Mouse (Mus musculus) layer of hippocampus, postnatal 36 days (tissue): ENCODE results near the gene Med24. TPM values are rescaled to one million over a fixed set of nuclear protein-coding genes. Genes with fewer than 3 reads are reported as not detected.
"Not testable (repeated sequence)": the region's sequence is repeated elsewhere in the genome, so short reads cannot be mapped to it uniquely, and the experiment has no call there.

Experiments used
- DNase-seq, 2 experiments: peaks; one replicate each; pipeline ENCODE4 v3.0.0; 2022
- total RNA-seq, 2 experiments: library from RNA; stranded (reverse); gene quantifications; 2 replicates each; pipeline ENCODE4 v1.2.3; 2021

Gene Med24
- total RNA-seq, 2 experiments from 2014 or later = 127 to 140 TPM

DNA sequence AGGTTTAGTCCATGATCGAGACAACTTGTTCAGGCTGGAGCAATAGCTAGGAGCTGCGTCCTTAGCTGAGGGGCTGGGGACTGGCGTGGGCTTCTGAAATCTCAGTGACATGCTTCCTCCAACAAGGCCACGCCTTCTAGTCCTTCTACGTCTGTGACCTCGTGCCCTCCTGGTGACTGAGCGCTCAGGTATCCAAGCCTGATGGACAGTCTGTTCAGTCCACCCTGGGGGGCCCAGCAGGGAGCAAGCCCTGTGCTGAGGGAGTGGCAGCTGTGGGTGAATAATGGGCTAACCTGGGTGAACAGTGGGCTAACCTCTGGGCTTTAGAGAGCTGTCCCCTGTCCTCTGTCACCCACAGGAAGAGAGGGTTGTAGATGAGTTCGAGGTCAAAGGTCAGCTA lies 41.2 kb downstream of the Med24 start:
- no peak for DNase-seq

DNA sequence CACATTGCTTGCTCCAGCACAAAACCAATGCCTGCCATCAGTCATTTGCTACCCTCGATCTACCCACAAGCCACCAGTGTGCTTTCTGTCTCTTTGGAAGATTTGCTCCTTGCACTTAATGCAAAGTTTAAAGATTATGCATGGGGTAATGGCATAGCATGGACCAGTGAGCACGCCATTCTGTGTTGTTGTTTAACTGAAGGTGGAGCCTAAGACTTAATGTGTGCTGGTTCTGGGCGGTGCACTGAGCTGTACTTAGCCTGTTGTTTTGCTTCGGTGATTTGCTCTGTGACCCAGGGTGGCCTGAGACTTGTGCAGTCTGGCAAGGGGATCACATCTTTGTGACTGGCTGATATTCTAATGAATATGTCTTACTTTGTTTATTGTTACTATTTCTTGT lies 42.3 kb downstream of the Med24 start:
- DNase-seq = no peak

GRCm38 (mm10) chr11:98685642-98686041 lies 43.6 kb downstream of the Med24 start:
- DNase-seq = no peak

- DNase-seq = no peak
Measured at GRCm38 (mm10) chr11:98682811-98683210, 46.4 kb downstream of the Med24 start.

DNA sequence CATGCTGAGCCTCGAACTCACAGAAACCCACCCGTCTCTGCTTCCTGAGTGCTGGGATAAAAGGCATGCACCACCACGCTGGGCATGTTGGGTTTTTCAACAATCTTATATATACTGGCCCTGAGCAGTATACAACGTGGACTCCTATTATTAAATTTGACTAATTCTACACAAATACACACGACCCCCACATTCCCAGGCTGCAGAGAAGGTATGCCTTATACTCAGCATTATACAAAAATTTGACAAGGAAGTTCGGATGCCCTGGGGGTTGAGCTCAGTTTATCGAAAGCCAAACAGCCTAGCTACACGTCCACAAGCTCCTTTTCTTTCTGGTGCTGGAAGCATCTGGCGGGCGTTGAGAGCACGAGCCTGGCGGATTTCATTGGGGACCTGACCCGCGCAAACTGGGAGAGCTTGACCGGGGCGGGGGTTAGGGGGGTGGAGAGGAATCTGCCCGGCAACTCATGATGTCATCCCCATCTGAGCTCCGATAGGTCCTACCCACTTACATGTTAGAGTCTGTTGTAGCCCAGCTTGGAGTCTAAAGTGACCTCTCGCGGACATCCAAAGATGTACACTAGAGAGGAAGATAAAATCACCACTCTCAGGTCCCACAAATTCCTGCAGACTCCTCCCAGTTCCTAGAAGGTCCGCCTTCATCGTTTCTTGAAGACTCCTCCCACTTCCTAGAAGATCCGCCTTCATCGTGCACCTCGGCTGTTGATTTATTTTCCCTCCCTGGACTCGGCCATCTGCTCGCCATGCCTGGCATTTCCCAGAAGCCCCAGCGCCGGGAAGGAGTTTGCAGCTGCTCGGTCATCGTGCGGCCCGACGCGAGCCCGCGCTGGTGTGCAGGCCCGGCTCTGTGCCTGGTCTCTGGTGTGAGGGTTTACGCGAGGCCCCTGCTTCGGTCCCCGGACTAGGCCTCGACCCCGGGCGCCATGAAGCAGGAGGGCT lies 47.2 kb downstream of the Med24 start, which contains the start of gene Psmd3:
Psmd3 (plus strand) TSS at position 769 of the 960 bp plus-strand sequence.
- peak; percentile 98 to 99 for DNase-seq

GRCm38 (mm10) chr11:98681186-98681585 lies 48.0 kb downstream of the Med24 start:
- no peak for DNase-seq

DNA sequence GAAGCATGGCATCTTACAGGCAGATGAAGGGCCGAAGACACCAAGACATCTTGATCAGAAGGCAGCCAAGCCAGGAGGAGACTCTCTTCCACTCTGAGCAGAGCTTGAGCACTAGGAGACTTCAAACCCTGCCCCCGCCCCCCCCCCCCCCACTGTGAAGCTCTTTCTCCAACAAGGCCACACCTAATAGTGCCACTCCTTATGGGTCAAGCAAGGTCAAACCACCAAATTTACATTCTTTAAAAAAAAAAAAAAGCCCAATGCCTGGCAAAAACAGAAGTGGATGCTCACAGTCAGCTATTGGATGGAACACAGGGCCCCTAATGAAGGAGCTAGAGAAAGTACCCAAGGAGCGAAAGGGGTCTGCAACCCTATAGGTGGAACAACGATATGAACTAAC lies 48.6 kb downstream of the Med24 start:
- DNase-seq = not testable (repeated sequence)

DNA sequence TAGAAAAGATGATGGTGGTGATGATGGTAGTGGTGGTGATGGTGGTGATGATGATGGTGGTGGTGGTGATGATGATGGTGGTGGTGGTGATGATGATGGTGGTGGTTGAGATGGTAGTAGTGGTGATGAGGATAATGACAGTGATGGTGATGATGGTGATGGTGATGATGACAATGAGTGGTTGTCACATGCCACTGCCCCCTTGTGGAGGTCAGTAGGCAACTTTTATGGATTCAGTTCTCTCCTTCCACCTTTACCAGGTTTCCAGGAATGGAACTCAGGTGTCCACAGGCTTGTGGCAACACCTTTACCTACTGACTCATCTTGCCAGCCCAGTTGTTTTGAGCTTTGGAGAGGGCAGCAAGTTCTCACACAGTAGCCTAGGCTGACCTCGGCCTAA lies 49.2 kb downstream of the Med24 start:
- no peak for DNase-seq

GRCm38 (mm10) chr11:98675829-98676363 lies 53.3 kb downstream of the Med24 start:
- DNase-seq = no peak

DNA sequence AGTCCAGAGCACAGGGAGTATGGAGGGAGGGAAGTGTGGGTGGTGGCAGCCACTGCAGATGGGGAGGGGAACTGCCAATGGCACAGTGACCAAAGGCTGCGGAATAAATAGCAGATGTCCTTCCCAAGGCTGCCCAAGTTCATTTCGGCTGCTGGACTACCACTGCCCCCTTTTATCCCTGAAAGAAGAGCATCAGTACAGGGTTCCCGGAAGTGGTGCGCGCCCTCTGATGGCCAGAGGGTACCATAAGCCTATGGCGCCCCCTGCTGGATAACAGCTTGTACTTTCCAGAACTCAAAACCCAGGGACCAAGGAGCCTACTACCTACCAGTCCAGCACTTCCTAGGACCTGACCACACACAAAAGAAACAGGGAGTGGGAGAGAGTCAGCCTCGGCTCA lies 56.1 kb downstream of the Med24 start:
- DNase-seq = not testable (repeated sequence)

DNA sequence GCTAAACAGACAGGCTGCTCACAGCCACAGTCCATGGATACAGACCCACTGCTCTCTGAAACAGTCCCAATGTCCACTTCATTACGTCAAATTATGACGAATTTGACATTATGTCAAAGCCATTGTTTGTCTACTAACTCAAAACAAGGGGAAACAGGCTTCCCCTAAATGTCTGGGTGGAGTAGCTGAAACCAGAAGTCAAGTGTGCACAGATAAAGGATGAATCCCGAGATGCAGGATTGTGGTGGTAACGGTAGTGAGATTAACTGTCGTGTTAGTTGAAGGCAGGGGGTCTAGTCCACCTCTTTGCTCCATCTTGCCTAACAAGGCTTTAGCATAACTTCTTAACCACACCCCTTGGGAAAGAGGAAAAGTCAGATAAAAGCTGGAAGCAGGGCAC lies 56.8 kb downstream of the Med24 start:
- no peak for DNase-seq

- DNase-seq = no peak
Measured at GRCm38 (mm10) chr11:98671857-98672256, 57.4 kb downstream of the Med24 start.

DNA sequence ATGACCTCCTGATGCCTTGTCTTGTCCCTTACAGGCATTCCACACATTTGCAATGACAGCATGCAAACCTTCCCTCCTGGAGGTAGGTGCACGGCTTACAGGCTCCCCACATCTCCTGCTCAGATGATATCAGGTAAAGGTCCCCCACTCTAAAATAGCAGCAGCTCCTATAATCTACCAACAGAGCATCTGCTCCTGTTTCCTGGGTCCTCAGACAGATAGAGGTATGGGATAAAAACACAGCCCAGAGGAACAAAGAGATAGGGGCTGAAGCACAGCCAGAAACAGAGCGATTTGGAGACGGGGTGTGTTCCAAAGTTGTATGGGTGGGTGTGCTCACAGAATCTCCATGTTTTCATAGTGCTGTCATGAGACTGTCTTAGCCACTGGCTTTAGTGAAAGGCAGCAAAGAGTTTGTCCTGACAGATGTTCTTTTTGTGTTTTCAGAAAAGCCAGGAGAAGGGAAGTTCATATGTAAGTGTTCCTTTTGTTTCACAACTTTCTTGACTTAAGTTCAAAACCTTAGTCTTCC lies 57.9 kb downstream of the Med24 start:
- no peak for DNase-seq

- no peak for DNase-seq
Measured at GRCm38 (mm10) chr11:98668984-98669383, 60.3 kb downstream of the Med24 start.

DNA sequence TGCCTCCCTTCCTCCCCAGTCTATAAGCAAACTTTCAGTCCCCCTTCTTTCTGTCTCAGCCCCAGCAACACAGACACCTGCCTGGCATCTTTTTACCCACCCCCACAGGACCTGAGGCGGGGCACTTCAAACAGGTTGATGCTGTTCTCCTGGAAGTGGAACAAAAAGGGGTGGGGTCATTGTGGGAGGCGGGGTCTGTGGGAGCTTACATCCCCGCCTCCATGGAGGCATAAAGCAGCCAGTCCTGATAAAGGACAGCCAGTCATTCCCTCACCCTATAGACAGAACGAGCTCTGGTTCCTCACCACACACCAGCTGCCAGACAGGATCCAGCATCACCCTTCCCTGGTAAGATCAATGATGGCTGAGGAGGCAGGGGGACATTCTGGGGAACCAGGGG lies 65.1 kb downstream of the Med24 start, which contains the start of gene Gsdma:
Gsdma (plus strand) TSS at position 261 of the 400 bp plus-strand sequence.
- DNase-seq = no peak

DNA sequence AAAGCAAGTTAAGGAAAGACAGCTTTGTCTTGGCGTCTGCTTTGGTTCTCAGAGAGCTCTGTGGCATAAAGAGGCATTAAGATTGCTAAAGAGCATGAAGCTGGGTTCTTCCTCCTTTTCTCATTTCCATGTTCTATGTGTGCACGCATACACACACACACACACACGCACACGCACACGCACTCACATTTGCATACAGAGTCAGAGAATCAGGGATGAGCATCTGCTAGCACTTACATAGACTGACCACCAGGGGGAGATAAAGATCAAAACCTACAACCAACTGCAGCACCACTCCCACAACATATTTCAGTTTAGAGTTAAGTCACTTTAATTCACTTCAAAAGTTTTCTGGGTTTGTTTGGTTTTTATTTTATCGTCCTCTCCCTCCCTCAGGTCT lies 68.7 kb downstream of the Med24 start:
- peak in 1 of 2 experiments; percentile 12 for DNase-seq

DNA sequence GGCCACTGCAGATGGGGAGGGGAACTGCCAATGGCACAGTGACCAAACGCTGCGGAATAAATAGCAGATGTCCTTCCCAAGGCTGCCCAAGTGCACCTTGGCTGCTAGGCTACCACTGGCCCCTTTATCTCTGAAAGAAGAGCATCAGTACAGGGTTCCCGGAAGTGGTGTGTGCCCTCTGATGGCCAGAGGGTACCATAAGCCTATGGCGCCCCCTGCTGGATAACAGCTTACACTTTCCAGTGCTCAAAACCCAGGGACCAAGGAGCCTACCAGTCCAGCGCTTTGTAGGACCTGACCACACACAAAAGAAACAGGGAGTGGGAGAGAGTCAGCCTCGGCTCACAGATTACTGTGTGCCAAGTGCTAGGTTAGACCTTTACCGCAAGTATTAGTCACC lies 74.2 kb downstream of the Med24 start:
- not testable (repeated sequence) for DNase-seq

Other genes starting within 250 kb of the Med24 start
- not detected for gene Ikzf3, start 183.4 kb downstream of the Med24 start, total RNA-seq
- not detected for gene Zpbp2, start 178.3 kb downstream of the Med24 start, total RNA-seq
- gene Ormdl3, start 142.1 kb downstream of the Med24 start, total RNA-seq = 10 to 100 TPM; 55.7 to 61.4 TPM
- gene Lrrc3c, start 131.1 kb downstream of the Med24 start, total RNA-seq = not detected
- gene Gm12355, start 103.8 kb downstream of the Med24 start, total RNA-seq = 10 to 100 TPM; 12.8 to 16.2 TPM
- under 1 TPM in 1 of 2 experiments, not detected in 1; 0.25 TPM for gene Gsdma3, start 103.1 kb downstream of the Med24 start, total RNA-seq
- gene Gsdma2, start 82.7 kb downstream of the Med24 start, total RNA-seq = not detected
- not detected for gene Gsdma, start 65.1 kb downstream of the Med24 start, total RNA-seq
- 100 to 1,000 TPM; 125 to 126 TPM for gene Psmd3, start 46.9 kb downstream of the Med24 start, total RNA-seq
- not detected for gene Csf3, start 28.2 kb downstream of the Med24 start, total RNA-seq
- 100 to 1,000 TPM; 956 to 985 TPM for gene Thra, start 11.2 kb upstream of the Med24 start, total RNA-seq
- 10 to 100 TPM; 59.1 to 78.4 TPM for gene Nr1d1, start 45.9 kb upstream of the Med24 start, total RNA-seq
- 100 to 1,000 TPM; 185 to 187 TPM for gene Msl1, start 66.1 kb upstream of the Med24 start, total RNA-seq
- gene Casc3, start 75.5 kb upstream of the Med24 start, total RNA-seq = 10 to 100 TPM; 52.2 to 61.2 TPM
- gene Rapgefl1, start 107.3 kb upstream of the Med24 start, total RNA-seq = 100 to 1,000 TPM; 204 to 218 TPM
- 10 to 100 TPM; 67.3 to 72.9 TPM for gene Wipf2, start 134.2 kb upstream of the Med24 start, total RNA-seq
- under 1 TPM; 0.50 to 0.88 TPM for gene Cdc6, start 178.4 kb upstream of the Med24 start, total RNA-seq
- gene Rara, start 198.4 kb upstream of the Med24 start, total RNA-seq = 10 to 100 TPM; 18.5 to 18.7 TPM